Mouse (Mus musculus) megakaryocyte, embryonic 14.5 days (primary cell): ENCODE results near the gene Mrpl1.

Experiments
- FLI1 ChIP-seq: IDR thresholded peaks from 2 replicates; pipeline ENCODE4 v1.6.1; 2012; ENCODE audit warnings: low read length, inconsistent platforms, mixed read lengths
- GATA1 ChIP-seq: IDR thresholded peaks from 3 replicates; pipeline ENCODE4 v1.6.1; 2012; ENCODE audit warnings: mixed read lengths, low read length, inconsistent platforms, borderline replicate concordance

DNA sequence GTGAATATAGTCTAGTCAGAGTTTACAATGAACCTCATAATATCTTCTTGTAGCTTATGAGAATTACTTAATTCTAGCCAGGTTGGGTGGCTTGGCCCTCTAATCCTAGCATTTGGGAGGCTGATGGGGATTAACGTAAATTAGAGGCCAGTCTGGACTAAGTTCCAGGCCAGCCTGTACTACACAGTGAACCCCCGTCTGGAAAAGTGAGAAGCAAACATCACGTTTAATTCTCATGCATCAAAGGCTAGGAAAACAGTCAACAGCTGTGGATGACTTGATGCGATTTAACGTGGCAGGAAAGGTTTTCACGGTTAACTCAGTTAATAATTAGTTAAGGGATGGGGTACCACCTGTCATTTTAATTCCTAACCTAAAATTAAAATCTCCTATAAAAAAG is 11.0 kb upstream of the Mrpl1 start:
- TF ChIP-seq FLI1 (no peak), GATA1 (no peak)
